Mouse (Mus musculus) hindbrain, embryonic 12.5 days (tissue): ENCODE results near the gene Gm49366. TPM values are rescaled to one million over a fixed set of nuclear protein-coding genes. Genes with fewer than 3 reads are reported as not detected.
A peak's percentile ranks its signal among the peaks of the same experiment; 100 is the strongest.
"Not testable (repeated sequence)": the region's sequence is repeated elsewhere in the genome, so short reads cannot be mapped to it uniquely, and the experiment has no call there.

Experiments
- ATAC-seq: fragments of 200-750 bp; cut with Nextera tagmentation; 2 replicates; pipeline ENCODE4 v1.8.0; 2017; ENCODE audit warnings: moderate TSS enrichment; ENCODE audit not compliant: low FRiP score
- H3K27ac ChIP-seq: fragments of 300-500 bp; sonication (generic); 2 replicates; pipeline ENCODE4 v1.5.1; 2016; ENCODE audit warnings: mild to moderate bottlenecking
- H3K27me3 ChIP-seq: fragments of 300-500 bp; sonication (generic); 2 replicates; pipeline ENCODE4 v1.6.1; 2016; ENCODE audit warnings: mild to moderate bottlenecking
- H3K36me3 ChIP-seq: fragments of 300-500 bp; sonication (generic); 2 replicates; pipeline ENCODE4 v1.6.1; 2016; ENCODE audit warnings: mild to moderate bottlenecking
- H3K4me1 ChIP-seq: fragments of 300-500 bp; sonication (generic); 2 replicates; pipeline ENCODE4 v1.6.1; 2016
- H3K4me2 ChIP-seq: fragments of 300-500 bp; sonication (generic); replicated peaks from 2 replicates; pipeline ENCODE4 v1.6.1; 2016; ENCODE audit warnings: mild to moderate bottlenecking
- H3K4me3 ChIP-seq: fragments of 300-500 bp; sonication (generic); 2 replicates; pipeline ENCODE4 v1.5.1; 2016; ENCODE audit warnings: mild to moderate bottlenecking
- H3K9ac ChIP-seq: fragments of 300-500 bp; sonication (generic); 2 replicates; pipeline ENCODE4 v1.6.1; 2016; ENCODE audit warnings: mild to moderate bottlenecking, moderate library complexity
- H3K9me3 ChIP-seq: fragments of 300-500 bp; sonication (generic); replicated peaks from 2 replicates; pipeline ENCODE4 v1.6.1; 2016; ENCODE audit warnings: mild to moderate bottlenecking
- WGBS: fragments of 180-500 bp; shearing (Covaris S2); methylation state at CpG from one replicate; pipeline ENCODE4 v1.1.7; 2016; 5-methylcytosine and 5-hydroxymethylcytosine counted together
- polyA plus RNA-seq: library from polyadenylated mRNA; unstranded; fragments of >200 nt; fragmentation: Nextera tagmentation; extraction: Ambion mirVana; gene quantifications from 2 replicates; pipeline ENCODE4 v1.2.1, GENCODE M21; 2016

Gene Gm49366
- polyA plus RNA-seq, 1 experiment from 2014 or later = not detected

DNA sequence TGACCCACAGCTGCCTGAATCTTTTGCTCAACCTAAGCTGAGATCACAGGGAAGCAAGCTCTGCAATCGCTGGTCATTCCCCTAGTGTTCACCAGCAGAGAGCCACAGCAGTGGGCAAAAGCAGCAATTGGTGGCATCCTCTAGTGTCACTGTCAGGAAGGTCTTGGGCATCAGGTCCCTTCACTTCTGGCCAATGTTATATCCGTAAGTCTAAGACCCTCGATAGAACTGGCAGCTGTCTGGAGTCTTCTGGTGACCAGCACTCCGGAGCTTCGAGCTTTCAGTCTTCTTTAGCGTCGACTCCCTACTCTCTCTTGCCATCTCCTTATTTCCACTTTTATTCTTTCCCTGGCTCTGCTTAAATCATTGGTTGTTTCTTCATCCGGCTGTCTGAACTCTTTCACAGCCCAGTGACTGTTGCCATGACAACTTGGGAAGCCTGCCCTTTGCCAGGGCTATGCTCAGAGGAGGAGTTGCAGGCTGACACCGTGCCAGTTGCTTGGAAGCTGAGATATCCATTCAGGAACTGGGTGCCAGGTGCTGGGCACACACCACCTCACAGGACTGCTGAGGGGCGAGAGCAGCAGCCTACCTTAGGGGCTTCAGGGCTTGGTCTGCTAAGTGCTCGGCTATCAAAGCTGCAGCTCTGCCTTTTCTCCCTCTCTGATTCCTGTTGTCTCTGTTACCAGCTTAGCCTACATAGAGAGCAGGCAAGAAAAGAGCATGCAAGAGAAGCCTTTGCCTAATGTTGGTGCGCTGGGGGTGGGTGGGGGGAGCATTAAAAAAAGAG lies 27.3 kb upstream of the Gm49366 start:
- peak; percentile 75 for ATAC-seq
- Histone ChIP-seq H3K4me3 (peak overlapping the region; percentile 46), H3K4me2 (peak overlapping the region; percentile 54), H3K9me3 (no peaks in the 10 kb centered on the region), H3K36me3 (peaks cover 6% of the 10 kb centered on the region; the same call in 1 of the 2 replicates), H3K27ac (peak overlapping the region; percentile 73), H3K9ac (peak overlapping the region; percentile 1; the same call in 1 of the 2 replicates), H3K4me1 (peaks cover 28% of the 10 kb centered on the region), H3K27me3 (no peaks in the 10 kb centered on the region)
- WGBS = 36% methylated on average over 12 of the region's 12 CpGs

DNA sequence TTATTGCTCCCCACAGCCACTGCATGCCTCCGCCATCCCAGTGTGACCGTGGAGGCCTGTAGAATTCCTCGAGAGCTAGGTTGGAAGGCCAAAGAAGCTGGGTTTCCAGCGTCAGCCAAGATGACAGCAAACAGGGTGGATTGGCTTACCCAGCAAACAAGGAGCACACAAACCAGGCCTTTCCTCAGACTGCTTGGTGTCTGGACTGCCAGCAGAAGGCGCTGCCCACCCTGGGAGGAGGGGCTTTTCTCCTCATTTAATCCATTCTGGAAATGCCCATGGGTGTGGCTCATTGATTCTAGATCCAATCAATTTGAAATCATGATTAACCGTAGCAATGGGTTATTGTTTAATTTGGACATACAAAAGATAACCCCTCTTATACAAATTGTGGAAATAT lies 25.6 kb upstream of the Gm49366 start:
- Histone ChIP-seq H3K4me2 (no peak overlapping the region), H3K9ac (no peak overlapping the region), H3K27ac (no peak overlapping the region), H3K4me3 (no peak overlapping the region), H3K4me1 (peaks cover 28% of the 10 kb centered on the region), H3K9me3 (no peaks in the 10 kb centered on the region), H3K36me3 (peaks cover 6% of the 10 kb centered on the region; the same call in 1 of the 2 replicates), H3K27me3 (no peaks in the 10 kb centered on the region)
- no peak for ATAC-seq
- 68% methylated on average over 6 of the region's 6 CpGs for WGBS

DNA sequence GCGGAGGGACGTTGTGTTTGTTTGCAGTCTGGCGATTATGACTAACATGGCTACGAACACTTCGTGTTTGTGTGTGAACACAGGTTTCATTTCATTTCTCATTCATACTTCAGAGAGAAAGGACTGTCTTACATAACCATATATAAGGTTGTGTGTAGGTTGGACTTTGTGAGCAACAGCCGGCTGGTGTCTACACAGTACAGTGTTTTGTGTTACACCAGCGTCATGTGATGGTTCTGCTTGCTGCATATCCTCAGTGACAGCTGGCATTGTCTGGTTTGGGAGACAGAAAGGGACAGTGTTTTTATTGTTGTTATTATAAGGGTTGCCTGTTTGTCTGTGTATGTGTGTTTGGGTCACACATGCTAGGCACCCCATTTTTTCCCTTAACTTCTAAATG lies 25.0 kb upstream of the Gm49366 start:
- no peak overlapping the region for H3K27ac ChIP-seq
- H3K4me1 ChIP-seq = peaks cover 27% of the 10 kb centered on the region
- no peak for ATAC-seq
- H3K36me3 ChIP-seq = peaks cover 6% of the 10 kb centered on the region; the same call in 1 of the 2 replicates
- H3K4me2 ChIP-seq = no peak overlapping the region
- no peaks in the 10 kb centered on the region for H3K9me3 ChIP-seq
- WGBS = 92% methylated on average over 7 of the region's 7 CpGs
- no peaks in the 10 kb centered on the region for H3K27me3 ChIP-seq
- H3K4me3 ChIP-seq = no peak overlapping the region
- no peak overlapping the region for H3K9ac ChIP-seq

DNA sequence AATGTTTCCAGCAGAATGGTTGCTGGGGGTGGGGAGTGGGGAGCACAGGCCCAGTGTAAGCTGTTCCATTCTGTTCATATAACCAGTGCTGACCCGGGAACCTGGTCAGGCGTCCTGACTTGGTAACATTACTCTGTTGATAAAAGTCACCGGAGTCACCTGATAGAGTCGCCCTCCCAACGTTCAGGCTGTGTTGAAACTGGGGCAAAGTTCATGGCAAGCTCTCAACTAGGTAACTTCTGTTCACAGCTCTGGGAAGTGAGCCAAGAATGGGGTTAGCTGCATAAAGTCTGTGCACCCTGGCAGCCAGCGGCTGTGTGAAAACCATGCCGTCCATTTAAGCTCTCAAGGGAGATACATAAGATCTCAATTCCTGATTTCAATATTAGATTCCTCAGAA lies 18.2 kb upstream of the Gm49366 start:
- not testable (repeated sequence) for H3K9ac ChIP-seq, H3K4me2 ChIP-seq, ATAC-seq, H3K4me3 ChIP-seq, H3K27ac ChIP-seq, H3K9me3 ChIP-seq, H3K4me1 ChIP-seq, H3K36me3 ChIP-seq, H3K27me3 ChIP-seq
- WGBS = 68% methylated on average over 7 of the region's 7 CpGs

DNA sequence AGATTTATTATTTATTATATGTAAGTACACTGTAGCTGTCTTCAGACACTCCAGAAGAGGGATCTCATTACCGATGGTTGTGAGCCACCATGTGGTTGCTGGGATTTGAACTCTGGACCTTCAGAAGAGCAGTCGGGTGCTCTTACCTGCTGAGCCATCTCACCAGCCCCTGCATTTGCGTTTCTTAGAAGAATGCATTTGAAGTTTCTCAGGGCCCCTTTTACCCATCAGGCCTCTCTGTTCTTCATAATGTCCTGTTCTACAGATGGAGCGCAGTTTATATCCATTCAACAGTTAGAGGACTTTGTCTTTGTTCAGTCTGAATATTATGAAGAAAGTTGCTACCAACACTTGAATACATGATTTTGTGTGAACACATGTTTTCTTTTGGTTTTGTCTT lies 16.5 kb upstream of the Gm49366 start:
- not testable (repeated sequence) for H3K9me3 ChIP-seq, H3K4me3 ChIP-seq, H3K27me3 ChIP-seq, H3K4me1 ChIP-seq, H3K27ac ChIP-seq, ATAC-seq, H3K36me3 ChIP-seq, H3K4me2 ChIP-seq, H3K9ac ChIP-seq
- 94% methylated on average over 4 of the region's 4 CpGs for WGBS

DNA sequence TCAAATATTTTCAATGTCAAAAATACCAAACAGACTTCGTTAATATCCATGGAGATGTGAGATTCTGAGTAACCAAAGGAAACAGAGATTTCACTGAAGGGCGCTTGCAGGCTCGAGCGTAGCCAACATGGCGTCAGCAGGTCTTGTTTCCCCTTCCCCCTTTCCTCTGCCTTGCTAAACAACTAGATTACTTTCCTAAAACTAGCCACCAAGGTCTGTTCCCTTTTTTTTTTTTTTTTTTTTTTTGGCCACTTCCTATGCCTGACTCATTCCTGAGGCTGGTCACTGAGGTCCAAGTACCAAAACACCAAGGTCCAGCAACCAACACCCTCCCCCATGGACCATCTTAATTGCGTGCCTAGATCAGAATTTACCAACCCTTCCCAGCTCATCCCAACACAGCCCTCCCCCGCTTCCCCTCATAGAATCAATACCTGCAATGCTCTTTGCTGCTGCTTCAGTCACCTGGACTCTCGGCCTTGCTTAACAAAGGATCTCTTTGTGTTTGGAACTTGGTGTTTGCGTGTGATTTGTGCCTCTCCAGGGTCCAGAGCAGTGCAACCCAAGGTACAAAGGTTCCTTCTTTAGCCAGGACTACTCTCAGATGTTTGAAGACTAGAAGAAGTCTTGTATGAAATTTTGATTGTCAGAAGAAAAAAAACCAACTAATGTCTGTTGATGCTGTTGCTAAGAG lies 15.5 kb upstream of the Gm49366 start:
- WGBS = 82% methylated on average over 9 of the region's 9 CpGs
- H3K27ac ChIP-seq = peak overlapping the region; percentile 7; the same call in 1 of the 2 replicates
- no peaks in the 10 kb centered on the region for H3K4me1 ChIP-seq
- no peaks in the 10 kb centered on the region for H3K9me3 ChIP-seq
- no peaks in the 10 kb centered on the region for H3K27me3 ChIP-seq
- no peak for ATAC-seq
- no peak overlapping the region for H3K9ac ChIP-seq
- H3K4me3 ChIP-seq = no peak overlapping the region
- H3K36me3 ChIP-seq = no peaks in the 10 kb centered on the region
- no peak overlapping the region for H3K4me2 ChIP-seq

DNA sequence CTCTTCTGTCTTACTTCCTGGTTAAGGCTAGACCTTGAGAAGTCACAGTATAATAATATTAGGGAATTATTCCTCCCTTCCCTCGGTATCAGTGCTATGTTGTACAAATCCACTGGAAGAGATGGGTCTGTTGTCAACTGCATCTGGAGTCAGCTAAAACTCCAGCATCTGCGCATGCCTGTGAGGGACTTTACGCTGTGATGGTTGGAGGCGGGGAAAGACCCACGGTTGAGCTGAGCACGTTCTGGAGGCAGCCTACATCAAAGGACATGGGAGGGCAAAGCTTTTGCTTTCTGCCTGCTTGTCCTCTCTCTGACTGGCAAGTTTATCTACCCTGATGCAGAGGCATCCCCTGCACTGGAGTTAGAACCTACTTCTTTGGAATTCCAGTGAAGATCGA lies 12.8 kb upstream of the Gm49366 start:
- WGBS = 81% methylated on average over 7 of the region's 7 CpGs
- no peaks in the 10 kb centered on the region for H3K9me3 ChIP-seq

DNA sequence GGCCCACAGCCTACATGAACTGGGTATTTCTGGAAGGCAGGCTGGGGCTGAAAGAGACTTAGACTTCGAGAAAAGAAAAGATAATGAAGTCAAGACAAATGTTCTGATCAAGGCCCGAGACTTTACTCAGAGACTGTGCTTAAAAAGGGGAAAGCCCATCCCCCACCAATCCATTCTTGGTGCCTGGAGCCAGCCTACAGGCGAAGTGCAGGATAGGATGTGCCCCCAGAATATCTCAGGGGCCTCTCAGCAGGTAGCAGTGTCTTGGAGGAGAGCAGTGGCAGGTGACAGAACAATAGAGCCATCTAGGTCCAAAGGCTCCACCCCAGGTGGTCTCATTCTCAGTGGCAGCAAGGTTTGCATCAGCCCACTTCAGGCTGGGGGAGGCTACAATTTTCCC lies 10.4 kb upstream of the Gm49366 start:
- not testable (repeated sequence) for H3K9me3 ChIP-seq, H3K4me2 ChIP-seq, ATAC-seq, H3K9ac ChIP-seq, H3K4me3 ChIP-seq, H3K36me3 ChIP-seq, H3K27me3 ChIP-seq, H3K4me1 ChIP-seq, H3K27ac ChIP-seq
- 29% methylated on average over 3 of the region's 3 CpGs for WGBS

More for the DNA sequence above, 12.8 kb upstream of the Gm49366 start:
- H3K27ac ChIP-seq = no peak overlapping the region
- no peaks in the 10 kb centered on the region for H3K4me1 ChIP-seq
- H3K27me3 ChIP-seq = no peaks in the 10 kb centered on the region
- H3K9ac ChIP-seq = no peak overlapping the region
- ATAC-seq = no peak
- H3K36me3 ChIP-seq = no peaks in the 10 kb centered on the region
- H3K4me2 ChIP-seq = no peak overlapping the region
- H3K4me3 ChIP-seq = no peak overlapping the region

DNA sequence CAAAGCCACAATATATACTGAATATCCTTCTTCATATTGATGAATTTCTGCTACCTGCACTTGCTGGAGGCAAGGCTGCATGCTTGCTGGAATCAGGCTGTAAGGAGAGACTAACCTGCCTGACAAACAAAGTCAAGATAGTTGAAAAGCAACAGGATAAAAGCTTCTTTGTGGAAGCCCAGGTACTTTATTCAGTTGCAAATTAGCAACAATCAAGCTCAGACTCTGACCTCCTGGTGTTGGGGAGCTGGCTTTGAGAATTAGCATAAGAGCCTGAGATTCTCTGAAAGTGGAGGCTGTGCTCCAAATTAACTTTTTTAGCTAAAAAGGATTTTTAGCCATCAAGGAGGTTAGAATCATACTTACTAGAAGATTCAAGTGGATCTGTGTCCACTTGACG lies 9.7 kb upstream of the Gm49366 start:
- not testable (repeated sequence) for H3K9me3 ChIP-seq, H3K4me1 ChIP-seq, H3K4me3 ChIP-seq, H3K4me2 ChIP-seq, H3K27ac ChIP-seq, ATAC-seq, H3K9ac ChIP-seq, H3K27me3 ChIP-seq, H3K36me3 ChIP-seq
- 87% methylated on average over 1 of the region's 1 CpGs for WGBS

DNA sequence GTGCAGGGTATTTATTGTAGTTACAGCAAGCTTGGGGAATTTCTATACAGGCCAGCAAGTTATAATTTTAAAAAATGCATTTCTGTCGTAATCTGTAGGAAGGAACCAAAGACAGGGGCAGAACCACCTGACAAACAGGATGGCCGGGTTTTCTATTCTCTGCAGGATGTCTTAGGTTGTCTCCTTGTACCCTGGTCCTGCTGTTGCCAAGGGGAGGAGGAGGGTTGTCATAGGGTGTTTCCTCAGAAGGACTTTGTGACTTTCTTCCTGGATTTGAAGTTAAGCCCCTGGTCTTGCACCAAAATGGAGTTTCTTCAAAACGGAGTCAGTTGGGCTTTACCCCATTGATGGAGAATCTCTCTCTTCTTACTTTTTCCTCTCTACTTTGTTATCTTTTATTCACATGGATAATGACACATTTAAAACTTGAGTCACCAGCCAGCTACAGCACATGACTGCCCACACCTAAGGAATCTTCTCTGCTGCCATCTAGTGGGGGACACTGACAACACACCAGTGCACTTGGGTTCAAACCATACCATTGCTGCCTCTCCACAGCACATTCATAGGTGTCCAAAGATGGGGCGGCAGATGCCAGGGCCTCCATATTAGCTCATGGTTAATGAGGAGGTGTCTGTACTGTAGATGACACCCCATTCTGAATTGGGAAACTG lies 7.9 kb upstream of the Gm49366 start:
- no peaks in the 10 kb centered on the region for H3K27me3 ChIP-seq
- H3K4me2 ChIP-seq = no peak overlapping the region
- no peaks in the 10 kb centered on the region for H3K36me3 ChIP-seq
- H3K9me3 ChIP-seq = no peaks in the 10 kb centered on the region
- ATAC-seq = 0 out of 2 replicates have a peak, but pooled peaks have one; percentile 60
- H3K4me1 ChIP-seq = no peaks in the 10 kb centered on the region
- no peak overlapping the region for H3K4me3 ChIP-seq
- no peak overlapping the region for H3K27ac ChIP-seq
- no peak overlapping the region for H3K9ac ChIP-seq
- WGBS = 69% methylated on average over 4 of the region's 4 CpGs

DNA sequence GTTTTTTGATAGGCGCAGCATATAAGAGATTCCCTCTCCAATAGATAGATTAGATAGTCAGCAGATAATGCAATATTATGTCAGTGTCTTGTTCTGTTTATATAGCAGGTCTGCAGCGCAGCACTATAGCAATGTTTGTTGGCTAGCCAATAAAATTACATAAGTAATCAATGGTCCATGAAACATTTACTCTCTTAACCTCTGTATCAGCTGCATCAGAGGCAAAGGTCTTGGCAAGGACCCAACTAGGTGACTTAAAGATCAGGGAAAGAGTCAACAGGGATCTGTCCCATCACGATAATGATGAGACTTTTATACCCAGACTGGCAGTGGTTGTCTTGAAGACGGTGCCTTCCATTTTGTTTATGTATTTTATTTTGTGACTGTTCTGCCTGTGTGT lies 5.9 kb upstream of the Gm49366 start:
- no peaks in the 10 kb centered on the region for H3K4me1 ChIP-seq
- no peak overlapping the region for H3K27ac ChIP-seq
- peaks cover 5% of the 10 kb centered on the region; the same call in 1 of the 2 replicates for H3K27me3 ChIP-seq
- no peak for ATAC-seq
- H3K36me3 ChIP-seq = no peaks in the 10 kb centered on the region
- H3K4me2 ChIP-seq = no peak overlapping the region
- no peak overlapping the region for H3K9ac ChIP-seq
- no peak overlapping the region for H3K4me3 ChIP-seq
- no peaks in the 10 kb centered on the region for H3K9me3 ChIP-seq
- 93% methylated on average over 4 of the region's 4 CpGs for WGBS

DNA sequence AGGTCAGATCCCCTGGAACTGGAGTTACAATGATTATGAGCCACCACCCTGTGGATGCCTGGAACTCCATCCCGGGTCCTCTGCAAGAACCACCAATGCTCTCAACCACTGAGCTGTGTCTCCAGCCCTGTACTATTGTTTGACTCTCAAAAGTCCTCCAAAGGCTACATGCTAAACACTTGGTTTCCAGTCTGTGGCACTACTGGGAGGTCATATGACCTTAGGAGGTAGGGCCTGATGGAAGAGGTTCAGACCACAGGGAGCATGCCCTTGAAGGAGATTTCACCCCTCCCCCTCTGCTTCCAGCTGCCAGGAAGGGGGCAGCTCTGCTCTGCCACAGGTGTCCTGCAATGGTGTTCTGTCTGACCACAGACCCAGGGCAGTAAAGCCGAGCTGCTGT lies 5.4 kb upstream of the Gm49366 start:
- not testable (repeated sequence) for H3K9me3 ChIP-seq, H3K27ac ChIP-seq, H3K27me3 ChIP-seq, ATAC-seq, H3K9ac ChIP-seq, H3K36me3 ChIP-seq, H3K4me1 ChIP-seq, H3K4me3 ChIP-seq, H3K4me2 ChIP-seq
- 82% methylated on average over 2 of the region's 2 CpGs for WGBS
